Mouse (Mus musculus): ENCODE data around the gene Ift57. TPM values are rescaled to one million over a fixed set of nuclear protein-coding genes. Genes with fewer than 3 reads are reported as not detected.

Ift57 gene
- polyA plus RNA-seq, 1 experiment from 2014 or later = 45.4 TPM

- Histone ChIP-seq H3K9ac (no peak overlapping the region), H3K4me3 (replicated peaks) (no peak overlapping the region), H3K27ac (replicated peaks) (no peak overlapping the region), H3K9me3 (replicated peaks) (no peaks in the 10 kb centered on the region), H3K36me3 (no peaks in the 10 kb centered on the region), H3K4me2 (replicated peaks) (no peak overlapping the region), H3K4me1 (no peaks in the 10 kb centered on the region), H3K27me3 (no peaks in the 10 kb centered on the region)
- ATAC-seq (ENCODE audit: insufficient number of reproducible peaks, low FRiP score, low TSS enrichment, low read depth) = no peak
- WGBS = 74% methylated on average over 18 of the region's 18 CpGs
Measured at GRCm38 (mm10) chr16:49774059-49775001, 75.3 kb downstream of the Ift57 start.

DNA sequence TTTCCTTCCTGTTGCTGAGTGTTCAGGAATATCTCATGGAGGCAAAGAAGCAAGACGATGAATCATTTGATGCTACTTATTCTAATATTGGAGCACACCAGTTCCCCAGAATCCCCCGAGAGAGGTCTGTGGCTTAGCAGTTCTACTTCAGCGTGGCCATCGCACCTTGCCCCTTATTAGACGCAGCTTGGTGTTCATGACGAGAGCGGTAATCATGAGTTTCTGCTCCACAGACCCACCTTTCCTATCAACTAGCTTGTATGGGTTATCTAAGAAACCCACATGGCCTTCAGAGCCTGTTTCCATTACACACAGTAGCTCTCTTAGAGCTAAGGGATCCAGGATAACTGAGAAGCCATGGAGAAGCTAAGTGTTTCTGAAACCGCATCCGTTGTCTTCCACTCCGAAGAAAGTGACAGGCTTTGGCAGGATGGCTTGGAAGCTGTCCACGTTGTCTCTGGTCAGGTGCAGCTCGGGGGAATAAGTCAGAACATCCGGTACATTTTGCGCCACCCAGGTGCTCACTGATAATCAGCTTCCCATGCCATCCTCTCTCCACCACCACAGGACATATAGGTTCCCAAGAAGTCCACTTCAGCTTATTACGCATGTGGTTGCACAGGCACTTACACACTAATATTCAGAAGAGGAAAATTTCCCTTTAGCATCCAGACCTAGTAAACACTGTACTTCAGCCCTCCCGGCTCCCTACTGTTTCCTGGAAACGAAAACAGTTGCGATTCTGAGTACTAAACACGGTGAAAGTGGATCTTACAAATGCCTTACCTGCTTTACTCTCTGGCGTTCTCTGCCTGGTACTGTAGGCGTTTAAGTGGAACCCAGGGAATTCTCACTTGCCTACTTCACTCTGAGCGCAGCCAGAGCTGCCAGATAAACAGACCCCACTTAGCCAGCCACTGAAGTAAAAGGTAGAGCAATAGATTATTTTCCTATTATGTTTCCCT lies 76.3 kb downstream of the Ift57 start:
- Histone ChIP-seq H3K27me3 (no peaks in the 10 kb centered on the region), H3K4me2 (replicated peaks) (no peak overlapping the region), H3K36me3 (no peaks in the 10 kb centered on the region), H3K4me1 (no peaks in the 10 kb centered on the region), H3K27ac (replicated peaks) (no peak overlapping the region), H3K4me3 (replicated peaks) (no peak overlapping the region), H3K9me3 (replicated peaks) (no peaks in the 10 kb centered on the region), H3K9ac (no peak overlapping the region)
- WGBS = 80% methylated on average over 22 of the region's 22 CpGs
- no peak for ATAC-seq (ENCODE audit: insufficient number of reproducible peaks, low FRiP score, low TSS enrichment, low read depth)

GRCm38 (mm10) chr16:49776981-49777380 lies 77.9 kb downstream of the Ift57 start:
- no peak for ATAC-seq (ENCODE audit: insufficient number of reproducible peaks, low FRiP score, low TSS enrichment, low read depth)
- WGBS = 57% methylated on average over 7 of the region's 7 CpGs
- no peak overlapping the region for H3K9ac ChIP-seq
- H3K36me3 ChIP-seq = no peaks in the 10 kb centered on the region
- no peak overlapping the region for H3K4me2 ChIP-seq (replicated peaks)
- no peaks in the 10 kb centered on the region for H3K9me3 ChIP-seq (replicated peaks)
- no peaks in the 10 kb centered on the region for H3K27me3 ChIP-seq
- no peak overlapping the region for H3K27ac ChIP-seq (replicated peaks)
- H3K4me3 ChIP-seq (replicated peaks) = no peak overlapping the region
- H3K4me1 ChIP-seq = no peaks in the 10 kb centered on the region

GRCm38 (mm10) chr16:49781556-49782156 lies 82.6 kb downstream of the Ift57 start:
- Histone ChIP-seq H3K36me3 (no peaks in the 10 kb centered on the region), H3K27ac (replicated peaks) (no peak overlapping the region), H3K4me3 (replicated peaks) (no peak overlapping the region), H3K9me3 (replicated peaks) (no peaks in the 10 kb centered on the region), H3K4me1 (no peaks in the 10 kb centered on the region), H3K27me3 (no peaks in the 10 kb centered on the region), H3K4me2 (replicated peaks) (no peak overlapping the region), H3K9ac (no peak overlapping the region)
- WGBS = 87% methylated on average over 5 of the region's 5 CpGs
- ATAC-seq (ENCODE audit: insufficient number of reproducible peaks, low FRiP score, low TSS enrichment, low read depth) = no peak

DNA sequence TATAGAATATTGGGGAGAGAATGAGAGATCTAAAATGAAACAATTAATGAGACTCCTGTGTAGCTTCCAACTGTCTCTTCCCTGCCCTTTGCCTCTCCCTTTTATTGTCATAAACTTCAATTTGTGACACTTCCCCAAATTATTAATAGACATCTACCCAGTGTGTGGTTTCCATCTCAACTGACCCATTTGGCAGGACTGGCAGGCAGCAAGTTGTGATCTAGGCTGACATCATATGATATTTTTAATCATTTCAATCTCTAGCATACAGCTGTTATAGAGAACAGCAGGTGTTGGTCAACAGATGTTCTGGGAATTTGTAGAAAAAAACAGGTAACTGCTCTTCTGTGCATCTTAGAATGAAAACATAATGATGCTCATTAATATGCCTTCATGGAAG lies 84.3 kb downstream of the Ift57 start:
- no peak overlapping the region for H3K27ac ChIP-seq (replicated peaks)
- H3K4me1 ChIP-seq = no peaks in the 10 kb centered on the region
- H3K36me3 ChIP-seq = no peaks in the 10 kb centered on the region
- no peak overlapping the region for H3K4me3 ChIP-seq (replicated peaks)
- H3K27me3 ChIP-seq = no peaks in the 10 kb centered on the region
- no peak overlapping the region for H3K4me2 ChIP-seq (replicated peaks)
- no peak for ATAC-seq (ENCODE audit: insufficient number of reproducible peaks, low FRiP score, low TSS enrichment, low read depth)
- H3K9ac ChIP-seq = no peak overlapping the region
- no peaks in the 10 kb centered on the region for H3K9me3 ChIP-seq (replicated peaks)

DNA sequence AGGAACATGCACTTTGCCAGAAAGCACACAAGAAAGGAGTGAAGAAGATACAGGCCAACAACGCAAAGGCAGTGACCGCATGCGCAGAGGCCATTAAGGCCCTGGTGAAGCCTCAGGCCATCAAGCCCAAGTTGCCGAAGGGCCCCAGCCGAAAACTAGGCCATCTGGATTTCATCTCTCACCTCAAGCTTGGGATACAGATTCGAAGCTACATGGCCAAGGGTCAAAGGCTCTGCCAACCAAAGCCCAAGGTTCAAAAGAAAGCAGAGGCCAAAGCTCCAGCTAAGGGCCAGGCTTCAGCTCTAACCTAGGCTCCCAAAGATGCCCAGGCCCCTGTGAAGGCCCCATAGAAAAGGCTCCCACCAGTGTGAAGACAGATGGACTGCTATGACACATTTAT lies 87.1 kb downstream of the Ift57 start:
- Histone ChIP-seq H3K36me3 (no peaks in the 10 kb centered on the region), H3K9me3 (replicated peaks) (no peaks in the 10 kb centered on the region), H3K4me2 (replicated peaks) (no peak overlapping the region), H3K4me3 (replicated peaks) (no peak overlapping the region), H3K27me3 (no peaks in the 10 kb centered on the region), H3K9ac (no peak overlapping the region), H3K4me1 (no peaks in the 10 kb centered on the region), H3K27ac (replicated peaks) (no peak overlapping the region)
- no peak for ATAC-seq (ENCODE audit: insufficient number of reproducible peaks, low FRiP score, low TSS enrichment, low read depth)
- 75% methylated on average over 6 of the region's 6 CpGs for WGBS

- no peaks in the 10 kb centered on the region for H3K36me3 ChIP-seq
Measured at GRCm38 (mm10) chr16:49787714-49788113, 88.7 kb downstream of the Ift57 start.

DNA sequence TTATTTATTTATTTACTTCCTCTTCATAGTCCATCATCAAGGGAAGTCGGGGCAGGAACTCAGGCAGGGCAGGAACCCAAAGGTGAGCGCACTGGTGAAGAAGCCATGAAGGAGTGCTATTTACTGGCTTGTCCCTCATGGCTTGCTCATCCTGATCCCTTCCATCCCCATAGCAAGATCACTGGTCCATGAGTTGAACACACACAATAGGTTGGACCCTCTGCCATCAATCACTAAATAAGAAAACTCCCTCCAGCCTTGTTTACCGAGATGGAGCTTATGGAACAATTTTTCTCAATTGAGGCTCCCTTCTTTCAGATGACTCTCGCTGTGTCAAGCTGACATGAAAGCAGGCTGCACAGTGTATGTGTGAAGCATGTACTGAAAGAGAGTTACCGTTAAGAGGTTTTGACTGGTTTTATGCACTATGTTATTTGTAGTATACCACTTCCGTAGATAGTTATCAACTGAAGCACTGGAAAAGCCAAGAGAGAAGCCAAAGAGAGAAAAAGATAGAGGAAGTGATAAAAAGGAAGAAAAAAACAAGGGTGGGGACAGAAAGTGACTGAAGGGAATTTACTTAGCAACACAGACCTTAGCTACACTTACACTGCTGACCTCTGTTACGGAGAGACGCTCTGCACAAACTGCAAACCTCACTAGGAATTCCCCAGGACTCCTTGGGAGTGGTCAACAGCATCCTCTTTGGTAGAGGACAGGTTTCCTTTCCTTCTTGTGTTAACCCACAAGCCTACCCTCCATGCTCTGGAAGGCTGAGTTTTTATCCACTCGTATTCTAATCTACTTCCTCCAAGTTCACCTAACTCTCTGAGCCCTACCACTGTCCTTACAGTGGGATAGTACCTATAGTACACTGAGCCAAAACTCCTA lies 91.8 kb downstream of the Ift57 start:
- Histone ChIP-seq H3K27ac (replicated peaks) (no peak overlapping the region), H3K9ac (no peak overlapping the region), H3K36me3 (no peaks in the 10 kb centered on the region), H3K4me2 (replicated peaks) (no peak overlapping the region), H3K4me3 (replicated peaks) (no peak overlapping the region), H3K9me3 (replicated peaks) (no peaks in the 10 kb centered on the region), H3K27me3 (no peaks in the 10 kb centered on the region), H3K4me1 (no peaks in the 10 kb centered on the region)
- 88% methylated on average over 9 of the region's 9 CpGs for WGBS
- ATAC-seq (ENCODE audit: insufficient number of reproducible peaks, low FRiP score, low TSS enrichment, low read depth) = no peak

More at GRCm38 (mm10) chr16:49787714-49788113, 88.7 kb downstream of the Ift57 start:
- Histone ChIP-seq H3K27me3 (no peaks in the 10 kb centered on the region), H3K9me3 (replicated peaks) (no peaks in the 10 kb centered on the region), H3K4me2 (replicated peaks) (no peak overlapping the region), H3K4me1 (no peaks in the 10 kb centered on the region), H3K27ac (replicated peaks) (no peak overlapping the region), H3K4me3 (replicated peaks) (no peak overlapping the region), H3K9ac (no peak overlapping the region)
- WGBS = 84% methylated on average over 5 of the region's 5 CpGs
- no peak for ATAC-seq (ENCODE audit: insufficient number of reproducible peaks, low FRiP score, low TSS enrichment, low read depth)

DNA sequence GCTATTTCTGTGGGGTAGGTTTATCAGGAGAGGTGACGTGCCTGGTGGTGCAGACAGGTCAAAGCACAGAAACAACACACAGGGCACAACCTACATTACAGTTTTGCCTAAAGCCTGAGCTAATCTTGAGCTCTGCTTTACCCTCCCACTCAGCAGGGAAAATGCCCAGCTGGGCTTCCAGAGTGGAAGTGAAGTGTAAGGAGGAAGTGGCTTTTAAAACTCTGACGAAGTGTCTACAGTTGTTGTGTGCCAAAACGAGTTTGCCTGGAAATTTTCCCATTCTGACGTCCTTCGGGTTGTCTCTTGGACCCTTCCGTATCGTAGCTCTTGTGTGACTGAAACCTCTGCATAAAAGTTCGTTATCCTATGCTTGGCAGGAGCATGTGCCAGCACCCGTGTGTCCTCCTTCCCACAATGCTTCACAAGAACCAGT lies 93.4 kb downstream of the Ift57 start:
- H3K4me3 ChIP-seq (replicated peaks) = no peak overlapping the region
- H3K27ac ChIP-seq (replicated peaks) = no peak overlapping the region
- H3K9me3 ChIP-seq (replicated peaks) = no peaks in the 10 kb centered on the region
- ATAC-seq (ENCODE audit: insufficient number of reproducible peaks, low FRiP score, low TSS enrichment, low read depth) = no peak
- WGBS = 68% methylated on average over 9 of the region's 9 CpGs
- no peaks in the 10 kb centered on the region for H3K36me3 ChIP-seq
- no peak overlapping the region for H3K9ac ChIP-seq
- no peaks in the 10 kb centered on the region for H3K4me1 ChIP-seq
- no peaks in the 10 kb centered on the region for H3K27me3 ChIP-seq
- H3K4me2 ChIP-seq (replicated peaks) = no peak overlapping the region

GRCm38 (mm10) chr16:49793596-49793995 lies 94.6 kb downstream of the Ift57 start:
- Histone ChIP-seq H3K9me3 (replicated peaks) (no peaks in the 10 kb centered on the region), H3K4me2 (replicated peaks) (no peak overlapping the region), H3K9ac (no peak overlapping the region), H3K27ac (replicated peaks) (no peak overlapping the region), H3K4me1 (no peaks in the 10 kb centered on the region), H3K27me3 (no peaks in the 10 kb centered on the region), H3K4me3 (replicated peaks) (no peak overlapping the region), H3K36me3 (no peaks in the 10 kb centered on the region)
- 86% methylated on average over 9 of the region's 9 CpGs for WGBS
- no peak for ATAC-seq (ENCODE audit: insufficient number of reproducible peaks, low FRiP score, low TSS enrichment, low read depth)

All from embryonic facial prominence, embryonic 15.5 days (tissue).